Mouse (Mus musculus) hindbrain, embryonic 11.5 days (tissue): Measurements from ENCODE around the gene Sp2. TPM values are rescaled to one million over a fixed set of nuclear protein-coding genes. Genes with fewer than 3 reads are reported as not detected.
A peak's percentile ranks its signal among the peaks of the same experiment; 100 is the strongest.

Experiments
- ATAC-seq: fragments of 200-750 bp; cut with Nextera tagmentation; 2 replicates; pipeline ENCODE4 v1.8.0; 2017; ENCODE audit warnings: mild to moderate bottlenecking, moderate TSS enrichment, moderate library complexity; ENCODE audit not compliant: low FRiP score
- DNase-seq: peaks from one replicate; pipeline ENCODE4 v3.0.0-alpha.2; 2015; ENCODE audit warnings: low spot score
- H3K27ac ChIP-seq: fragments of 300-500 bp; sonication (generic); 2 replicates; pipeline ENCODE4 v1.5.1; 2014; ENCODE audit warnings: mild to moderate bottlenecking, low read depth, low read length
- H3K27me3 ChIP-seq: fragments of 300-500 bp; sonication (generic); 2 replicates; pipeline ENCODE4 v1.6.1; 2014; ENCODE audit warnings: mild to moderate bottlenecking, low read length, moderate library complexity, mixed read lengths; ENCODE audit not compliant: control insufficient read depth, insufficient read depth
- H3K36me3 ChIP-seq: fragments of 300-500 bp; sonication (generic); 2 replicates; pipeline ENCODE4 v1.6.1; 2014; ENCODE audit warnings: mild to moderate bottlenecking, low read length, moderate library complexity, mixed read lengths; ENCODE audit not compliant: control insufficient read depth, insufficient read depth
- H3K4me1 ChIP-seq: fragments of 300-500 bp; sonication (generic); replicated peaks from 2 replicates; pipeline ENCODE4 v1.6.1; 2014; ENCODE audit warnings: low read length, mixed read lengths; ENCODE audit not compliant: control insufficient read depth, insufficient read depth
- H3K4me2 ChIP-seq: fragments of 300-500 bp; sonication (generic); replicated peaks from 2 replicates; pipeline ENCODE4 v1.6.1; 2014; ENCODE audit warnings: mild to moderate bottlenecking, low read depth, low read length
- H3K4me3 ChIP-seq: fragments of 300-500 bp; sonication (generic); 2 replicates; pipeline ENCODE4 v1.5.1; 2014; ENCODE audit warnings: low read depth, low read length
- H3K9ac ChIP-seq: fragments of 300-500 bp; sonication (generic); 2 replicates; pipeline ENCODE4 v1.6.1; 2014; ENCODE audit warnings: low read depth, low read length
- H3K9me3 ChIP-seq: fragments of 300-500 bp; sonication (generic); 2 replicates; pipeline ENCODE4 v1.6.1; 2016; ENCODE audit warnings: low read length; ENCODE audit not compliant: control insufficient read depth
- WGBS: fragments of 180-500 bp; shearing (Covaris S2); extraction: QIAGEN DNeasy Blood & Tissue Kit; methylation state at CpG from one replicate; pipeline ENCODE4 v1.1.7; 2014; 5-methylcytosine and 5-hydroxymethylcytosine counted together
- polyA plus RNA-seq: library from polyadenylated mRNA; unstranded; fragments of >200 nt; fragmentation: Nextera tagmentation; extraction: Ambion mirVana; gene quantifications from 2 replicates; pipeline ENCODE4 v1.2.1, GENCODE M21; 2014

Gene Sp2
- polyA plus RNA-seq, 1 experiment from 2014 or later: 17.8 TPM

DNA sequence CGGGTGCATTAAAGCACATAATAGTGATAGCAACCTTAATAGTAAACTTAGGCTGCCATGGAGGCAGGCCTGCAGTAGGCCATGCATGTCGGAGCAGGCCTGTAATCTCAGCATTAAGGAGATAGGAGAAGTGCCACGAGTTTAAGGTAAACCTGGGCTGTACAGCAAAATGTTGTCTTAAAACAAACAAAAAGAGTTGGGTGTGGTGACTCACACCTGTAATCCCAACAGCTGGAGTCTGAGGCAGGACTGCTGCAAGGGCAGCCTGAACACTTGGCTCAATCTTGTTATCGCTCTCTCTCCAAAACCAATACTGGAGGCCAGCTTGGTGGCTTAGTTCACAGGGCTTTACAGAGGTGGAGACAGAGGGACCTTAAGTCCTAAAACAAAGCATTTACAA lies 27.7 kb downstream of the Sp2 start:
- no peak overlapping the region for H3K4me3 ChIP-seq
- ATAC-seq (no peak), DNase-seq (no peak)
- peaks cover 13% of the 10 kb centered on the region for H3K36me3 ChIP-seq
- H3K27me3 ChIP-seq: no peaks in the 10 kb centered on the region
- H3K9ac ChIP-seq: no peak overlapping the region
- H3K4me1 ChIP-seq: no peaks in the 10 kb centered on the region
- H3K4me2 ChIP-seq: no peak overlapping the region
- H3K27ac ChIP-seq: no peak overlapping the region
- H3K9me3 ChIP-seq: no peaks in the 10 kb centered on the region
- 96% methylated on average over 4 of the region's 4 CpGs for WGBS

DNA sequence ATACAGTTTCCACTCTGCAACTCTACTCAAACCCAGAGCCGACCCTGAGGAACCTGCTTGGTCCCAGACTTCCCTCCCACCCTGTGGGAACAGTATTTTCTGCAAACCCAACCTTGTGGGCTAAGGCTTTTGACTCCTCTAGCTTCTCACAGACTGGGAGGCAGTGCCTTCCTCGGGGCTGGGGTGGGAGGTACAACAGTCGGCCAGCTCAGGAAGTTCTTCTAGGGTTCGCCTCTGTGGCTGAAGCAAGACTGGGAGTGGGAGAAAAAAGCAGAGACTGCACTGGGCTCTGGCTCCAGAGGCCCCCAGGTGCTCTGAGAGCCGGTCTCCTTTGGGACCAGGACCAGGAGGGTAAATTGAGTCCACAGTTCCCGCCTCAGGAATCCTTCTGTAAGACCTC lies 29.9 kb downstream of the Sp2 start:
- Histone ChIP-seq H3K4me2 (no peak overlapping the region), H3K4me3 (no peak overlapping the region), H3K27me3 (no peaks in the 10 kb centered on the region), H3K4me1 (no peaks in the 10 kb centered on the region), H3K9me3 (no peaks in the 10 kb centered on the region), H3K36me3 (peaks cover 13% of the 10 kb centered on the region), H3K27ac (no peak overlapping the region), H3K9ac (no peak overlapping the region)
- no peak for DNase-seq
- WGBS: 80% methylated on average over 6 of the region's 6 CpGs
- no peak for ATAC-seq

GRCm38 (mm10) chr11:96952426-96952825 lies 30.3 kb downstream of the Sp2 start:
- H3K9me3 ChIP-seq: no peaks in the 10 kb centered on the region
- 85% methylated on average over 10 of the region's 10 CpGs for WGBS
- H3K4me1 ChIP-seq: no peaks in the 10 kb centered on the region
- H3K4me3 ChIP-seq: no peak overlapping the region
- peaks cover 13% of the 10 kb centered on the region for H3K36me3 ChIP-seq
- ATAC-seq (no peak), DNase-seq (no peak)
- no peak overlapping the region for H3K27ac ChIP-seq
- H3K27me3 ChIP-seq: no peaks in the 10 kb centered on the region
- H3K4me2 ChIP-seq: no peak overlapping the region
- H3K9ac ChIP-seq: no peak overlapping the region

DNA sequence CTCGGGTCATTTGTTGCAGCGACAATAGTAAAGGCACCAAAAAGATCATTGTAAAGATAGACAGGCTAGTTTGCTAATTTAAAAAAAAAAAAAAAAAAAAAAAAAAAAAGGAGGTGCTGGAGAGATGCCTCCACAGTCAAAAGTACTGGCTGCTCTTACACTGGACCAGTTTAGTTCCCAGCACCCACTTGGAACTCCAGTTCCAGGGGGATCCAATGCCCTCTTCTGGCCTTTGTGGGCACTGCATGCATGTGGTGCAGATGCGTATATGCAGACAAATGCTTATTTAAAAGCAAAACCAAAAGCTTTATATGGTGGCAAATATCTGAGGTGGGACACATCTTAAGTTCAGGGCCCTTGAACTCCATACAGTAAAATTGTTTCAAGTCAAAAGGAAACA lies 32.0 kb downstream of the Sp2 start:
- ATAC-seq (no peak), DNase-seq (no peak)
- Histone ChIP-seq H3K27ac (no peak overlapping the region), H3K9ac (no peak overlapping the region), H3K27me3 (no peaks in the 10 kb centered on the region), H3K9me3 (no peaks in the 10 kb centered on the region), H3K4me3 (no peak overlapping the region), H3K4me1 (no peaks in the 10 kb centered on the region), H3K36me3 (peaks cover 6% of the 10 kb centered on the region), H3K4me2 (no peak overlapping the region)
- 94% methylated on average over 3 of the region's 3 CpGs for WGBS

DNA sequence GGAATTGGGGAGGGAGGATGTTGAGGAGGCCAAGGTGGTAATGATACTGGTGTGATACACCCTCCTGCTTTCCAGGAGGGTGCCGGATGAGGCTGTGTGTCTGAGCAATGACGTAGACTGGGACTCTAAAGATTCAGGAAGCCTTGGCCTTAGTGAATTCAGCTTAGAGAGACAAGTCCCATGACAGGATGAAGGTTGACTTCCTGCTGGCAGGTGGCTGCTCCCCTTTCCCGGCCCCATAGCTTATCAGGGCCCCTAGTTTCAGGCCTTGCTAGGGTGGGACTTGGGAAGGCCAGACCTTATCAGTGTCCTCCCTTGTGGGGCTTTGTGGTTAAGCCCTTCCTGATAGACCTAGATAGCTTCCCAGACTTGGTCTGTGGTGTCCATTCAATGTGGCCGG lies 34.9 kb downstream of the Sp2 start:
- H3K4me3 ChIP-seq: no peak overlapping the region
- H3K9me3 ChIP-seq: no peaks in the 10 kb centered on the region
- no peaks in the 10 kb centered on the region for H3K27me3 ChIP-seq
- peaks cover 2% of the 10 kb centered on the region; the same call in 1 of the 2 replicates for H3K36me3 ChIP-seq
- ATAC-seq (no peak), DNase-seq (no peak)
- 89% methylated on average over 4 of the region's 4 CpGs for WGBS
- H3K4me2 ChIP-seq: no peak overlapping the region
- H3K4me1 ChIP-seq: no peaks in the 10 kb centered on the region; the same call in 1 of the 2 replicates
- H3K9ac ChIP-seq: no peak overlapping the region
- H3K27ac ChIP-seq: no peak overlapping the region

DNA sequence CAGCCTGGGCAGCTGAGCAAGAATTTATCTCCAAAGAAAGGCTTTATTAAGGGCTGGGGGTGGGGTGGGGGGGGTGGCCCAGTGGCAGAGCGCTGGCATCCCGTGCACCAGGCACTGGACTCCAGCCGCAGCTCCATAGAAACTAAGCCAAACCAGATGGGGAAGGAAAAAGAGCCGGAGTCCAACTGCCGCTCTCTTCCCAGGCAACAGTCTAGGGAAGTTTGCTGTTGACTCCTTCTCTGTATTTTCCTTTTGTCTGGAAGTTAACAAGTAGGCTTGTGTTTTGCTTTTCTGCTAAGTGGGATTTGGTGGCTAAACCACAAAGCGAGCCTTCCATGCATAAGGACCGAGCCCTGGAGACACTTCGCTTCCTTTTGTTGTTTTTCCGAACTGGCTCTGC lies 36.3 kb downstream of the Sp2 start:
- Histone ChIP-seq H3K9ac (no peak overlapping the region), H3K27ac (no peak overlapping the region), H3K9me3 (no peaks in the 10 kb centered on the region), H3K27me3 (no peaks in the 10 kb centered on the region), H3K4me3 (no peak overlapping the region), H3K4me1 (no peaks in the 10 kb centered on the region; the same call in 1 of the 2 replicates), H3K4me2 (no peak overlapping the region), H3K36me3 (no peaks in the 10 kb centered on the region)
- no peak for ATAC-seq
- DNase-seq: no peak
- 77% methylated on average over 9 of the region's 9 CpGs for WGBS

- Histone ChIP-seq H3K27ac (no peak overlapping the region), H3K4me2 (peak overlapping the region; percentile 89), H3K4me3 (no peak overlapping the region), H3K36me3 (no peaks in the 10 kb centered on the region), H3K27me3 (no peaks in the 10 kb centered on the region), H3K9ac (peak overlapping the region; percentile 7; the same call in 1 of the 2 replicates), H3K9me3 (no peaks in the 10 kb centered on the region), H3K4me1 (no peaks in the 10 kb centered on the region; the same call in 1 of the 2 replicates)
- ATAC-seq: no peak
- DNase-seq: no peak
- 84% methylated on average over 14 of the region's 14 CpGs for WGBS
Measured at GRCm38 (mm10) chr11:96944844-96945580, 37.7 kb downstream of the Sp2 start.

DNA sequence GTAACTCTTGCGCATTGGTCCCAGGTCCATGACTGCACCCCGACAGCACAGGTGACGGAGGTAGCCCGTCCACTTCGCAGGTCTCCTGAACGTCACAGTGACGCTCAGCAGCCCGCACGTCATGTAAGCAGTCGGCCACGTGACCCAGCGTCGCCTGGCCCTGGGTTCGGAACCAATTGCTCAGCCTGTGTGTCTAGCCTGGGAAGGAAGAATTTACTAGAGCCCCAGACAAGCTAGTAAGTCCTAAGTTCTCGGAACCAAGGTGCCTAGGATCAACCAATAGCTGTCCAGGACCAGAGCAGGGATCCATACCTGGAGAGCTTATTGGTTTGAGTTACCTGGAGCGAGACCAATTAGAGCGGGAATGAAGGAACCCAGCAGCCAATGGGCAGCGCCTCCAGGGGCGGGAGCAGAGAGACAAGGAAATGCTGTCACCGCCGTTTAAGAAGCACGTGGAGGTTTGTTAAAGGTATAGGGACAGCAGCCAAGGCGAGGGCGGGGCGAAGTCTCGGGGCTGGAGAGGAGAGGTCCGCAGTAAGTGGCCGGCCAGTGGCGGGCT lies 38.9 kb downstream of the Sp2 start, which contains the start of gene Pnpo:
Pnpo (minus strand) TSS at position 241 of the 559 bp plus-strand sequence.
- peak; percentile 96 for ATAC-seq
- DNase-seq: peak; percentile 86
- H3K27ac ChIP-seq: no peak within 1 kb of the TSS
- H3K36me3 ChIP-seq: no peaks in the 10 kb centered on the region
- no peaks in the 10 kb centered on the region; the same call in 1 of the 2 replicates for H3K4me1 ChIP-seq
- no peaks in the 10 kb centered on the region for H3K27me3 ChIP-seq
- peak within 1 kb of the TSS; percentile 32; the same call in 1 of the 2 replicates for H3K9ac ChIP-seq
- no peaks in the 10 kb centered on the region for H3K9me3 ChIP-seq
- H3K4me3 ChIP-seq: peak within 1 kb of the TSS; percentile 45
- 1% methylated on average over 29 of the region's 29 CpGs for WGBS
- peak within 1 kb of the TSS; percentile 89 for H3K4me2 ChIP-seq
